ENCODE assay signal across 21 mouse cellular contexts in genomic region chr12:16083176-16083575, GRCm38 (mm10).
A peak's percentile ranks its signal among the peaks of the same experiment; 100 is the strongest.
DNase-seq lines count a peak whose midpoint lies in the region; TF ChIP-seq lines count a peak whose summit lies in the region.
"Had no signal": no experiment of that assay in that cellular context is flagged by ENCODE, and none has a peak within 500 bp of the region (broad histone marks: within the 10 kb centered on the region; RNA-seq: fewer than 3 reads in every experiment).

No protein-coding gene starts in this region.

- peak; percentile 70 for DNase-seq in retina, postnatal 1 day
- DNase-seq in retina, embryonic 14.5 days (ENCODE audit: low spot score): no peak
- peak; percentile 8 for DNase-seq in brain, adult 2 months (ENCODE audit: low read depth, low spot score)
- DNase-seq in spleen, adult 12 weeks (ENCODE audit: low spot score): no peak
- no peak for DNase-seq in cerebellum, adult 2 months
- DNase-seq: adrenal gland, adult 8-10 months; adrenal gland, postnatal 14 days; adrenal gland, postnatal 36 days; cerebellum, adult 11-12 months; cerebellum, adult 8-10 months; cerebellum, adult 9-11 months; cerebellum, postnatal 14 days; cerebellum, postnatal 36 days; embryo, embryonic 11 days had no signal

- TF ChIP-seq POLR2A in cerebellum, adult 2 months (IDR thresholded peaks at IDR 0.05; ENCODE audit: borderline replicate concordance, insufficient read depth, low read length): no peak

- H3K4me3 ChIP-seq in cerebellum, adult 2 months (replicated peaks; ENCODE audit: insufficient read depth, low read depth, low read length): no peak overlapping the region
- H3K4me3 ChIP-seq: embryonic facial prominence, embryonic 13.5 days; embryonic facial prominence, embryonic 15.5 days; erythroblast, embryonic 14.5 days; forebrain, embryonic 10.5 days; forebrain, embryonic 12.5 days; forebrain, embryonic 15.5 days had no signal

- H3K27ac ChIP-seq in cerebellum, adult 2 months (ENCODE audit: insufficient read depth, low read length): no peak overlapping the region
- H3K27ac ChIP-seq: embryonic facial prominence, embryonic 13.5 days; embryonic facial prominence, embryonic 15.5 days; forebrain, embryonic 10.5 days; forebrain, embryonic 12.5 days; forebrain, embryonic 15.5 days had no signal

- H3K4me1 ChIP-seq in cerebellum, adult 2 months (ENCODE audit: control insufficient read depth, insufficient read depth, low read length): no peaks in the 10 kb centered on the region
- H3K4me1 ChIP-seq: embryonic facial prominence, embryonic 13.5 days; embryonic facial prominence, embryonic 15.5 days; forebrain, embryonic 10.5 days; forebrain, embryonic 12.5 days; forebrain, embryonic 15.5 days had no signal

- TF ChIP-seq CTCF in cerebellum, adult 2 months (IDR thresholded peaks at IDR 0.05; ENCODE audit: borderline replicate concordance, insufficient read depth, low read depth, low read length): no peak

- 77% methylated on average over 1 of the region's 1 CpGs for WGBS in cerebellum, adult 2 months

- no peaks in the 10 kb centered on the region; the same call in 1 of the 2 replicates for H3K27me3 ChIP-seq in cerebellum, adult 2 months (ENCODE audit: control insufficient read depth, insufficient read depth, low read length)
- H3K27me3 ChIP-seq: embryonic facial prominence, embryonic 13.5 days; embryonic facial prominence, embryonic 15.5 days; forebrain, embryonic 12.5 days; forebrain, embryonic 15.5 days; Patski had no signal

Comparison
In these comparisons a context has a peak if more than half of its experiments do, and no peak if none do; other contexts are left out.
1. DNase-seq: peak in retina, postnatal 1 day (single experiment) and brain, adult 2 months (single experiment); none in retina, embryonic 14.5 days (single experiment), spleen, adult 12 weeks (single experiment) and cerebellum, adult 2 months (0 of 2).